Comparison of ENCODE assay signal across 26 mouse cellular contexts in genomic region chr17:79912174-79912573, GRCm38 (mm10). TPM values are rescaled to one million over a fixed set of nuclear protein-coding genes. Genes with fewer than 3 reads are reported as not detected.
DNase-seq lines count a peak whose midpoint lies in the region; ATAC-seq and TF ChIP-seq lines count a peak whose summit lies in the region.
"Had no signal": no experiment of that assay in that cellular context is flagged by ENCODE, and none has a peak within 500 bp of the region (broad histone marks: within the 10 kb centered on the region; RNA-seq: fewer than 3 reads in every experiment).

No protein-coding gene starts in this region.

- WGBS in heart, embryonic 11.5 days (ENCODE audit: insufficient replicate concordance), result 43% methylated on average over 2 of the region's 2 CpGs
- 6% methylated on average over 2 of the region's 2 CpGs for WGBS in liver, embryonic 13.5 days (ENCODE audit: insufficient replicate concordance)
- 35% methylated on average over 2 of the region's 2 CpGs for WGBS in liver, postnatal 0 days (ENCODE audit: insufficient replicate concordance)

- no peak overlapping the region for H3K9ac ChIP-seq in heart, embryonic 11.5 days (ENCODE audit: low read depth, low read length)
- no peak overlapping the region for H3K9ac ChIP-seq in MEL (ENCODE audit: control insufficient read depth, low read depth, low read length, poor library complexity, severe bottlenecking)
- H3K9ac ChIP-seq in liver, embryonic 13.5 days, result no peak overlapping the region
- no peak overlapping the region for H3K9ac ChIP-seq in liver, postnatal 0 days (replicated peaks)
- H3K9ac ChIP-seq: embryonic facial prominence, embryonic 12.5 days; embryonic facial prominence, embryonic 15.5 days; forebrain, embryonic 15.5 days; heart, embryonic 12.5 days; heart, embryonic 15.5 days; hindbrain, embryonic 13.5 days had no signal

- no peaks in the 10 kb centered on the region for H3K9me3 ChIP-seq in heart, embryonic 11.5 days (replicated peaks; ENCODE audit: control insufficient read depth, low read length)
- H3K9me3 ChIP-seq in MEL (replicated peaks; ENCODE audit: insufficient read depth, low read length), result no peaks in the 10 kb centered on the region
- no peaks in the 10 kb centered on the region for H3K9me3 ChIP-seq in liver, embryonic 13.5 days (replicated peaks)
- H3K9me3 ChIP-seq in liver, postnatal 0 days (ENCODE audit: low read length), result no peaks in the 10 kb centered on the region
- H3K9me3 ChIP-seq: embryonic facial prominence, embryonic 12.5 days; embryonic facial prominence, embryonic 15.5 days; forebrain, embryonic 15.5 days; heart, embryonic 12.5 days; heart, embryonic 15.5 days; hindbrain, embryonic 10.5 days; hindbrain, embryonic 13.5 days had no signal

- H3K27me3 ChIP-seq in heart, embryonic 11.5 days (ENCODE audit: control insufficient read depth, insufficient read depth, low read length), result no peaks in the 10 kb centered on the region
- no peaks in the 10 kb centered on the region for H3K27me3 ChIP-seq in MEL (ENCODE audit: control insufficient read depth in 1 of 2, insufficient read depth in 2 of 2, low read length in 2 of 2)
- no peaks in the 10 kb centered on the region for H3K27me3 ChIP-seq in liver, embryonic 13.5 days
- H3K27me3 ChIP-seq in liver, postnatal 0 days (ENCODE audit: insufficient read depth, low read length), result no peaks in the 10 kb centered on the region
- H3K27me3 ChIP-seq: embryonic facial prominence, embryonic 12.5 days; embryonic facial prominence, embryonic 15.5 days; forebrain, embryonic 15.5 days; heart, embryonic 12.5 days; heart, embryonic 15.5 days; hindbrain, embryonic 13.5 days had no signal

- no peaks in the 10 kb centered on the region for H3K36me3 ChIP-seq in heart, embryonic 11.5 days (ENCODE audit: control insufficient read depth, insufficient read depth, low read length)
- H3K36me3 ChIP-seq in MEL (ENCODE audit: control insufficient read depth in 1 of 2, insufficient read depth in 2 of 2, low read length in 2 of 2), result peaks cover 0 to 28% of the 10 kb centered on the region in 2 experiments; a peak in 2 of 4 replicates
- no peaks in the 10 kb centered on the region for H3K36me3 ChIP-seq in liver, embryonic 13.5 days
- no peaks in the 10 kb centered on the region for H3K36me3 ChIP-seq in liver, postnatal 0 days (replicated peaks; ENCODE audit: insufficient read depth, low read length)
- H3K36me3 ChIP-seq: embryonic facial prominence, embryonic 12.5 days; embryonic facial prominence, embryonic 15.5 days; forebrain, embryonic 15.5 days; heart, embryonic 12.5 days; heart, embryonic 15.5 days; hindbrain, embryonic 10.5 days; hindbrain, embryonic 13.5 days had no signal

- no peak for TF ChIP-seq CTCF in MEL (IDR thresholded peaks at IDR 0.05 in 2 of 3, conservative IDR thresholded peaks at IDR 0.05 in 1 of 3; ENCODE audit: control insufficient read depth in 1 of 3, insufficient read depth in 1 of 3, low read depth in 2 of 3, low read length in 3 of 3, poor library complexity in 1 of 3, severe bottlenecking in 1 of 3)
- TF ChIP-seq CTCF in liver, postnatal 0 days (IDR thresholded peaks at IDR 0.05; ENCODE audit: low read depth), result no peak

- no peak; a peak in 1 of 4 replicates for TF ChIP-seq EP300 in MEL (IDR thresholded peaks at IDR 0.05; ENCODE audit: low read depth in 1 of 2, low read length in 2 of 2)
- 0 out of 2 replicates have a peak, but pooled peaks have one; percentile 2 for TF ChIP-seq EP300 in liver, postnatal 0 days (IDR thresholded peaks at IDR 0.05; ENCODE audit: low read depth)

- TF ChIP-seq RAD21 in MEL (IDR thresholded peaks at IDR 0.05; ENCODE audit: low read depth, low read length), result no peak

- TF ChIP-seq POLR2A in MEL (IDR thresholded peaks at IDR 0.05; ENCODE audit: control insufficient read depth in 1 of 2, insufficient read depth in 1 of 2, low read depth in 1 of 2, low read length in 2 of 2, poor library complexity in 1 of 2), result no peak

- H3K4me1 ChIP-seq in heart, embryonic 11.5 days (ENCODE audit: control insufficient read depth, insufficient read depth, low read length), result 0 out of 2 replicates have a peak, but pooled peaks cover 3% of the 10 kb centered on the region
- H3K4me1 ChIP-seq in MEL (ENCODE audit: control insufficient read depth in 1 of 2, insufficient read depth in 2 of 2, low read length in 2 of 2), result peaks cover 25 to 32% of the 10 kb centered on the region in 2 experiments
- H3K4me1 ChIP-seq in liver, embryonic 13.5 days (replicated peaks), result peaks cover 33% of the 10 kb centered on the region
- H3K4me1 ChIP-seq in liver, postnatal 0 days (ENCODE audit: insufficient read depth), result peaks cover 5% of the 10 kb centered on the region
- H3K4me1 ChIP-seq: embryonic facial prominence, embryonic 12.5 days; embryonic facial prominence, embryonic 15.5 days; forebrain, embryonic 15.5 days; heart, embryonic 12.5 days; heart, embryonic 15.5 days; hindbrain, embryonic 10.5 days; hindbrain, embryonic 13.5 days had no signal

- DNase-seq in heart, adult 11 months, result peak; percentile 46
- DNase-seq in MEL (ENCODE audit: low read depth, low spot score), result peak; percentile 38
- no peak for DNase-seq in liver, embryonic 13.5 days
- no peak for DNase-seq in liver, postnatal 0 days
- DNase-seq in ovary, postnatal 10 days (ENCODE audit: low spot score), result no peak
- no peak for DNase-seq in gastrocnemius, postnatal 25 days
- no peak for DNase-seq in layer of hippocampus, adult 8-10 months (ENCODE audit: low spot score in 2 of 2)
- DNase-seq: adrenal gland, postnatal 10 days; adrenal gland, postnatal 36 days; cerebellum, adult 11 months; cerebellum, adult 2 months; cerebellum, adult 9-11 months; cerebellum, postnatal 25 days; gastrocnemius, postnatal 36 days; heart, postnatal 10 days; heart, postnatal 36 days had no signal

- no peak overlapping the region for H3K4me3 ChIP-seq in heart, embryonic 11.5 days (ENCODE audit: low read depth, low read length)
- 0 out of 4 replicates have a peak overlapping the region, but pooled peaks of 1 of the 2 experiments have one; percentile 21 for H3K4me3 ChIP-seq in MEL (ENCODE audit: control insufficient read depth in 1 of 2, insufficient read depth in 1 of 2, low read depth in 2 of 2, low read length in 2 of 2)
- H3K4me3 ChIP-seq in liver, embryonic 13.5 days (replicated peaks), result no peak overlapping the region
- H3K4me3 ChIP-seq in liver, postnatal 0 days (ENCODE audit: low read depth, low read length), result no peak overlapping the region
- H3K4me3 ChIP-seq: embryonic facial prominence, embryonic 12.5 days; embryonic facial prominence, embryonic 15.5 days; forebrain, embryonic 15.5 days; heart, embryonic 12.5 days; heart, embryonic 15.5 days; hindbrain, embryonic 10.5 days; hindbrain, embryonic 13.5 days had no signal

- no peaks in the 10 kb centered on the region for H3K79me2 ChIP-seq in MEL (ENCODE audit: control insufficient read depth, insufficient read depth, low read length, poor library complexity)

- no peak overlapping the region for H3K27ac ChIP-seq in heart, embryonic 11.5 days (ENCODE audit: low read depth, low read length)
- H3K27ac ChIP-seq in MEL (ENCODE audit: control insufficient read depth, low read depth, low read length), result peak overlapping the region; percentile 7; the same call in 1 of the 2 replicates
- no peak overlapping the region for H3K27ac ChIP-seq in liver, embryonic 13.5 days
- no peak overlapping the region for H3K27ac ChIP-seq in liver, postnatal 0 days (ENCODE audit: low read depth)
- H3K27ac ChIP-seq: embryonic facial prominence, embryonic 12.5 days; embryonic facial prominence, embryonic 15.5 days; forebrain, embryonic 15.5 days; heart, embryonic 15.5 days; hindbrain, embryonic 10.5 days; hindbrain, embryonic 13.5 days had no signal

- H3K4me2 ChIP-seq in heart, embryonic 11.5 days, result no peak overlapping the region
- H3K4me2 ChIP-seq in liver, embryonic 13.5 days, result no peak overlapping the region
- H3K4me2 ChIP-seq in liver, postnatal 0 days (ENCODE audit: low read depth, low read length), result no peak overlapping the region
- H3K4me2 ChIP-seq: embryonic facial prominence, embryonic 12.5 days; embryonic facial prominence, embryonic 15.5 days; forebrain, embryonic 15.5 days; heart, embryonic 12.5 days; heart, embryonic 15.5 days; hindbrain, embryonic 13.5 days had no signal

- ATAC-seq in heart, embryonic 11.5 days (replicated peaks; ENCODE audit: insufficient number of reproducible peaks, low FRiP score, low TSS enrichment), result no peak
- ATAC-seq in liver, embryonic 13.5 days (ENCODE audit: low read depth), result peak; percentile 74
- no peak for ATAC-seq in liver, postnatal 0 days
- ATAC-seq: forebrain, embryonic 15.5 days; hindbrain, embryonic 16.5 days; Patski had no signal

TF ChIP-seq in MEL, 35 proteins besides CTCF, POLR2A, EP300 and RAD21:
- TF ChIP-seq JUND (IDR thresholded peaks at IDR 0.05; ENCODE audit: low read depth, low read length) (no peak), UBTF (IDR thresholded peaks at IDR 0.05; ENCODE audit: borderline replicate concordance, insufficient read depth, low read depth, low read length) (no peak), RCOR1 (IDR thresholded peaks at IDR 0.05; ENCODE audit: low read depth, low read length) (no peak; the same call in 1 of the 2 replicates), MYC (IDR thresholded peaks at IDR 0.05; ENCODE audit: low read depth, low read length) (no peak), MXI1 (IDR thresholded peaks at IDR 0.05; ENCODE audit: low read depth, low read length) (0 out of 2 replicates have a peak, but pooled peaks have one; percentile 12), TAL1 (IDR thresholded peaks at IDR 0.05; ENCODE audit: low read length) (no peak), TCF12 (IDR thresholded peaks at IDR 0.05; ENCODE audit: low read depth, low read length) (no peak), BHLHE40 (IDR thresholded peaks at IDR 0.05; ENCODE audit: borderline replicate concordance, low read depth, low read length) (0 out of 2 replicates have a peak, but pooled peaks have one; percentile 0)

RNA-seq across cellular contexts. Expression of gene Atl2, which starts 16.3 kb away (rescaled TPM):
- polyA plus RNA-seq in heart, embryonic 11.5 days (2014; fragmentation: Nextera tagmentation; extraction: Ambion mirVana), result 31.0 and 37.6 TPM in 2 replicates
- 28.9 and 29.5 TPM in 2 replicates for total RNA-seq in MEL (2012; rRNA removed)
- 100 to 1,000 TPM in 1 of 2 experiments, 10 to 100 TPM in 1; 43.3 to 118 TPM for polyA plus RNA-seq in MEL (2012; ENCODE audit: insufficient read depth in 1 of 2, insufficient read length in 2 of 2, low read depth in 1 of 2, low replicate concordance in 2 of 2, missing spikeins in 1 of 2)
- polyA plus RNA-seq in liver, embryonic 13.5 days (2015; fragmentation: Nextera tagmentation; extraction: Ambion mirVana), result 31.7 and 40.2 TPM in 2 replicates
- polyA plus RNA-seq in liver, postnatal 0 days (2015; fragmentation: Nextera tagmentation; extraction: Ambion mirVana), result 40.8 and 41.2 TPM in 2 replicates
- total RNA-seq in gastrocnemius, postnatal 25 days (2021), result 100 to 1,000 TPM in 1 of 2 experiments, 10 to 100 TPM in 1; 86.3 to 101 TPM
- total RNA-seq in layer of hippocampus, adult 8-10 months (2022), result 10 to 100 TPM; 53.6 to 57.1 (median 55.0) TPM

Comparison
In these comparisons a context has a peak if more than half of its experiments do, and no peak if none do; other contexts are left out.
1. DNase-seq: peak in heart, adult 11 months (single experiment) and MEL (single experiment); none in liver, embryonic 13.5 days (single experiment), liver, postnatal 0 days (single experiment), ovary, postnatal 10 days (single experiment), gastrocnemius, postnatal 25 days (single experiment) and layer of hippocampus, adult 8-10 months (0 of 2).